Mouse (Mus musculus): ENCODE measurements around the gene Pxdc1.
A peak's percentile ranks its signal among the peaks of the same experiment; 100 is the strongest.

The Pxdc1 gene

DNA sequence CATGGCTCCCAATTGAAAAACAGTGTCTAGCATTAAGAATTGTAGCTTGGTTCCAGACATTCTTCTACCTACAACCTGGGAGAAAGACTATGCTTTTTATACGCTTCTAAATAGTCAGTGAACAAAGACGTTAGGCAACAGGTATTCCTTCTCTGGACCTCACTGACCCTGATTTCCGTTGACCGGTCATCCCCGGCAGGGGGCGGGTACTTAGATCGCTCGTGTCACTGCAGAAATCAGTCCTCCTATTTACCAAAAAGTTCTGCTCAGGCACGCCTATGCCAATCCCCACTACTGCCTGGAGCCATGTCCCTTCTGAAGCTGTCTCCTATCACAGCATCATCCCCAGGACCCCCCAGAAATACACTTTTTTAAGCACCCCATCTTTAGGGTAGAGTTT lies at the start of gene Pxdc1:
Gene Pxdc1, minus strand, starts transcription at position 96 of the 400 bp plus-strand sequence.
- DNase-seq, result peak; percentile 28 to 30

- no peak for DNase-seq
These were observed 47.3 kb upstream of the Pxdc1 start for GRCm38 (mm10) chr13:34700630-34701029.

GRCm38 (mm10) chr13:34700091-34700490 lies 46.8 kb upstream of the Pxdc1 start:
- no peak for DNase-seq

- DNase-seq, result peak in 1 of 2 experiments; percentile 2
These were observed 43.5 kb upstream of the Pxdc1 start for GRCm38 (mm10) chr13:34696734-34697332.

GRCm38 (mm10) chr13:34693111-34693510 lies 39.8 kb upstream of the Pxdc1 start:
- no peak for DNase-seq

- DNase-seq, result no peak
These were observed 37.8 kb upstream of the Pxdc1 start for GRCm38 (mm10) chr13:34691049-34691448.

DNA sequence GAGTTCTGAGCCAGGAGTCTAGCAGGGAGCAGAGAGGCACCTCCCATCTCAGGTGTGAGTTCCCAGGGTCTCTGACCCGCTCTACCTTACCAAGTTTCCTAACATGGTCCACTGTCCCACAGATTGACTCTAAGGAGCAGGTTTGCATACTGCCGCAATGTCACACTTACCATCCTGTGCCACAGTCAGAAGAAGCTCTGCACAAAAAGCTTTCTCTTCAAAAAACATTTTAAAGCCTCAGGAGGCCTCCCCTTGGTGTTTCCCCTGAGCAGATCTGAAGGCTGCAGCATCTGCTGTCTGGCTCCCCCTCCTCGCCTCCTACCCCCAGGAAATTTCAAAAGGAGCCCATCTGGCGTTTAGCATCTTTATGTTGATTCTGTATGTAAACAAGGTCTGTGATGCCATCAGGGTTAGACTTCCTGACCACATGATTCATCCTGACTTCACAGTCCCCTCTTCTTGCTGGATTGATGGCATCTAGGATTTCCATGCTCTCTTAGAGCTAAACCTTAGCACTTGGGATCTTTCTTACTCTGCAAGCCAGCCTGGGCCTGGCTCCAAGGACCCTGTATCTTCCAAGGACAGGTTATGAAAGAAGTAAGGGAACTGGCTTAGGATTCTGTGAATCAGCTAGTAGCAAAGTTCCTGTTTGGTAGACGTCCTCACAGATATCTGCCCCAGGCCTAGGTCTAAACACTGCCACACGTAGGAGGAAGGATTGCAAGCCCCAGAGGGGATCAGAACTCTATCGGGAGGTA lies 31.9 kb upstream of the Pxdc1 start:
- no peak for DNase-seq

- DNase-seq, result no peak
These were observed 30.6 kb upstream of the Pxdc1 start for GRCm38 (mm10) chr13:34683762-34684488.

- no peak for DNase-seq
These were observed 30.0 kb upstream of the Pxdc1 start for GRCm38 (mm10) chr13:34683270-34683669.

DNA sequence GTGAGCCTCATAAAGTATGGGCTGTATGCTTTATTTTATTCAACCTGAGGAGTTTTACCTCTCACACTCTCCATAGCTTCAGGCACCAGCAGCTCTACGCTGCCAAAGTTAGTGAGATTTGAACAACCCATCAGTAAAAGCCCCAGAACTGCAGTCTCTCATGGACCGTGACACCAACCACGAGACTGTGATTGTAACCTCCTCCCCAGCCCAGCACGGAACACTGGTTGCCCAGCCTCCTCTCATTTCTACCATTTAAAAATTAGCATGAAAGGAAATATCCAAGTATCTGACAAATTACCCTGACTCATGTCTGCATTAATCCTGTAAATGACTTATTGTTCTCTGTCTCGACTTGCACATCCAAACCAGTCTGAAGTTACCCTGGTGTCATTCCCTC lies 23.2 kb upstream of the Pxdc1 start:
- no peak for DNase-seq

- DNase-seq, result no peak
These were observed 22.6 kb upstream of the Pxdc1 start for GRCm38 (mm10) chr13:34675847-34676383.

- no peak for DNase-seq
These were observed 20.1 kb upstream of the Pxdc1 start for GRCm38 (mm10) chr13:34673354-34673753.

DNA sequence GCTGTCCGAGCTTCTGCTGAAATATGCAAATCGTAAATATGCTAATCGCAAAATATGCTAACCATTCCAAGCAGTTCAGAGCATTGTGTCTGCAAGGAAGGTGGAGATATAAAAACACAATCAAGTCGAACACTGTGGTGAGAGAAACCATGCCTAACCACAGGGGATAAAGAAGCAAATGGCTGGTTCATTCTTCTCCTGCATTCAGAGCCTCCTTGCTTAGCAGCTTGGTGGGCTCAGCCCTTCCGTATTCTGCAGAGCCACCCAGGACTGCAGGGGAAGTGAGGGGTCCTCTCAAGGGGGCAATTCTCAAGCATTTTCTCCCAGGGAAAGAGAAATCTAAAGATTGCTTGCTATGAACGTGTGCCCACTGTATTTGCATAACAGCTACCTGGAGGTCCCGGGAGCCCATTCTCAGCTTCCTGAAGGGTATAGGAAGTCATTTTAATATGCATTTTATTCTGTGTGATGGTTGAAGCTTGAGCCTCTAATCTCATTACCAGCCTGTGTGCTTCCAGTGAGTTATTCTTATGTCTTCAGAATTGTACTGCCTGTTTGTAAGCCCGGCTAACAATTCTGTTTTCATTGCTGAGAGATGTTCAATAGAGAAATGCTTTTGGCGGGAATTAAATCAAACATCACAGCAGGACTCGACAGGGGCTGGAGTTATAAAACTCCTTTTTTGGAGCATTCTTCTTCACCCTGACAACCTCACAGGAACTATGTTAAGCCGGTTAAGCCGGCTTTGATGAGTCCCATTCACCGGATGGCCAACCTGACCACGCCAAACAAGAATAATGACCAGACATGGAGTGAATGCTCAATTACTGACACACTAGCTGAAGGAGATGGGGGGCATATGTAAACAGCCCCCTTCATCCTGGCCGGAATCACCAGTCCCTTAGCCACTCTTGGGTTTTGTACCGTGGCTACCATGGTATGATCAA lies 16.9 kb upstream of the Pxdc1 start:
- DNase-seq, result no peak

DNA sequence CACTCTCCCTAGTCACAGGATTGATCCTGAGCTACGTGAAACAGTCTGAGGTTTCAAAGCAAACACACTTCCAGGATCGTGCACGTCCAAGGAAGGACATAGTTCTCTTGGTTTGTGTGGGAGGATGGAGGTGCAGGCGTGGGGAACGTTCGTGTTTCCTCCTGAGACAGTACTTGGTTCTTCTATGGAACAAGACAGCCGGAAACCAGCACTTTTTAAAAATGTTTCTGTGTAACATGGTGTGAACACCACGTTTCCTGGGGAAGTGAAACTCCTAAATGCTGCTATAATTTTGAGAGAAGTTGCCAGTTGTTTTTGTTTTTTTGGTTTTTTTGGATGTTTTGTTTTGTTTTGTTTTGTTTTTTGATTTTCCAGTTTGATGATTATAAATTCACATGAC lies 13.9 kb upstream of the Pxdc1 start:
- no peak for DNase-seq

DNA sequence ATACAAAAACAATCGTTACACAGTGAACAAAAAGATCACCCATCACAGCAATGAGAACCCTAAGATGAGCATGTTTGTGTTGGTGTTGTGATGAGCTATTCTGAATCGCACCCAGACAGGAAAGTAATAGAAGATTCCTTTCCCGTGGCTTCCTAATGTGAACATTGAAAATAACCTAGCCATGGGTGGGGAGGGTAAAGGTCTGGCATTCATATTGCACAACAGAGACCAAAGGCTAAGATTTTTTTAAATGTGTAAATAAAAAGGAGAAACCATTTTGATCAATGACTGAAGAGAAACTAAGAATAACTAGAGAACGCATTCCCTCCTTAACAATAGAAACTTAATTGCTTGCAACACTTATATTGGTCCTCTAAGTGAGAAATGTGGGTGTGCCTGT lies 11.8 kb upstream of the Pxdc1 start:
- no peak for DNase-seq

- no peak for DNase-seq
These were observed 10.5 kb upstream of the Pxdc1 start for GRCm38 (mm10) chr13:34663762-34664161.

- DNase-seq, result no peak
These were observed 6.2 kb upstream of the Pxdc1 start for GRCm38 (mm10) chr13:34659507-34659906.

- no peak for DNase-seq
These were observed 3.1 kb upstream of the Pxdc1 start for GRCm38 (mm10) chr13:34656351-34656750.

DNA sequence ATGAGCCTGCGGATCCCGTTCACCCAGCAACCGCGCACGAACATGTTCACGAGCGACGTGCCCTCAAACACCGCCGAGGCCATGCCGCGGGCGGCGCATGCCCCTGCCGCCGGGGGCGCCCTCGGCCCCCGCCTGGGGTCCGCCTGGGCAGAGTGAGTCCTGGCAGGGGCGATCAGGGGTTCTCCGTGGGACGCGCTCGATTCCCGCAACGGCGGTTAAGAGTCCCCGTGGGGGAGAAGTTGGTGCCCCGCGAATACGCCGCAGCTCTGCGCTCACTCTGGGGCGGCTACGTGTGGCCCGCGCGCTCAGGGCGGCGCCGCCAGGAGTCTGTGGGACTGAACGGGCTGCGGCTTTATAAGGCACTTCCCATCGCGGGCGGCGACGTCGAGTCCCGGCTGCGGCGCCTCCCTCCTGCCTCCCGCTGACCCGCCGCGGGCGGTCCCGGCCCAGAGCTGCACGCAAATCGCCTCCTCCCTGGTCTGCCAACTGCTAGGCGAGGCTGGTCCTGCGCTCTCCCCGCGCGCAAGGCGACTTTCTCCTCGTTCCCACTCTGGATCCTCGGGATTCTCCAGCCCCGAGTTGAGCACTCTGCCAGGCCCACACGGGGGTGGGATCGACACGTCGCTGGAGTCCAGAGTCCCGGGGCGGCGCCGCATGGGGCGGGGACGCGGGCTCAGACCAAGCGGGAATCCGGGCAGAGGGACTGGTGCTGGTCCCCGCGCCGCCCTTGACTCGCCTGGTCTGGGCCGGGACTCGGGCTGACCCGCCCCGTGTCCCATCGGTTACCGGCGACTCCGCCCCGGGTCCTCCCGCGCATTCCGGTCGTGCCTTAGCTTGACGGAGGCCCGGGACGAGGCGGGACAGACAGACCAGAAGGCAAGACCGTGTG lies 689 bp downstream of the Pxdc1 start:
- peak; percentile 72 to 73 for DNase-seq

DNA sequence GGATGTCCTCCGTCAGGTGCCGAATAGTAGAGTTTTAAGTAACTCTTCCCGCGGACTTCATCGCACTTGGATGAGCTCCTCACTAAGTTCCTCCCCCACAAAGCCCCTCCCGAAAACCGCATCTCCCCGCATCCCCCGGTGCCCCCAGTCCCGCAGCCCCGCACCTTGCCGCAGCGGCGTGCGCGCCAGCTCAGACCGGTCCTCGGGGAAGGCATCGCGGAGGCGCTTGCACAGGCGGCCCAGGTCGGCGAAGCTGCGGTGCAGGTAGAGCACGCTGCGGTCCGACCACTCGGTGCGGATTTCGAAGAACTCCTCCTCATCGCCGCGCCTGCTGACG lies 1.3 kb downstream of the Pxdc1 start:
- no peak for DNase-seq

- no peak for DNase-seq
These were observed 1.8 kb downstream of the Pxdc1 start for GRCm38 (mm10) chr13:34651474-34651991.
